In genomic region chr11:102216886-102217240, GRCm38 (mm10) we compare ENCODE assay signal across 7 mouse cellular contexts. TPM values are rescaled to one million over a fixed set of nuclear protein-coding genes. Genes with fewer than 3 reads are reported as not detected.
DNase-seq lines count a peak whose midpoint lies in the region; ATAC-seq and TF ChIP-seq lines count a peak whose summit lies in the region.

No protein-coding gene starts in this region.

- H3K4me1 ChIP-seq in kidney, postnatal 0 days (replicated peaks; ENCODE audit: insufficient read depth, low read length) = peaks cover 69% of the 10 kb centered on the region
- H3K4me1 ChIP-seq in kidney, adult 2 months (ENCODE audit: control insufficient read depth, insufficient read depth, low read length) = peaks cover 54% of the 10 kb centered on the region
- peaks cover 74% of the 10 kb centered on the region for H3K4me1 ChIP-seq in brown adipose tissue, adult 24 weeks (ENCODE audit: control insufficient read depth, insufficient read depth, insufficient read length, low read length)
- peaks cover 97% of the 10 kb centered on the region for H3K4me1 ChIP-seq in embryonic facial prominence, embryonic 15.5 days
- H3K4me1 ChIP-seq in liver, embryonic 13.5 days (replicated peaks) = peaks cover 91% of the 10 kb centered on the region

- ATAC-seq in kidney, postnatal 0 days (replicated peaks; ENCODE audit: low FRiP score, low read depth) = no peak
- ATAC-seq in embryonic facial prominence, embryonic 15.5 days (ENCODE audit: insufficient number of reproducible peaks, low FRiP score, low TSS enrichment, low read depth) = no peak
- ATAC-seq in liver, embryonic 13.5 days (ENCODE audit: low read depth) = no peak

- no peaks in the 10 kb centered on the region for H3K9me3 ChIP-seq in kidney, postnatal 0 days (replicated peaks; ENCODE audit: low read length)
- H3K9me3 ChIP-seq in embryonic facial prominence, embryonic 15.5 days (replicated peaks) = no peaks in the 10 kb centered on the region
- H3K9me3 ChIP-seq in liver, embryonic 13.5 days (replicated peaks) = no peaks in the 10 kb centered on the region

- H3K27me3 ChIP-seq in kidney, postnatal 0 days (ENCODE audit: insufficient read depth, low read length) = no peaks in the 10 kb centered on the region
- H3K27me3 ChIP-seq in kidney, adult 2 months (replicated peaks; ENCODE audit: control insufficient read depth, insufficient read depth, low read length) = no peaks in the 10 kb centered on the region
- H3K27me3 ChIP-seq in embryonic facial prominence, embryonic 15.5 days = no peaks in the 10 kb centered on the region
- no peaks in the 10 kb centered on the region; the same call in 1 of the 2 replicates for H3K27me3 ChIP-seq in liver, embryonic 13.5 days

- 0 out of 2 replicates have a peak overlapping the region, but pooled peaks have one; percentile 6 for H3K9ac ChIP-seq in kidney, postnatal 0 days (ENCODE audit: low read depth, low read length)
- H3K9ac ChIP-seq in embryonic facial prominence, embryonic 15.5 days = no peak overlapping the region
- no peak overlapping the region for H3K9ac ChIP-seq in liver, embryonic 13.5 days

- H3K4me3 ChIP-seq in kidney, postnatal 0 days (replicated peaks; ENCODE audit: low read depth, low read length) = no peak overlapping the region
- H3K4me3 ChIP-seq in kidney, adult 2 months (ENCODE audit: insufficient read depth, low read depth, low read length) = no peak overlapping the region
- H3K4me3 ChIP-seq in brown adipose tissue, adult 24 weeks (ENCODE audit: insufficient read depth, low read depth, low read length) = peak overlapping the region; percentile 51
- H3K4me3 ChIP-seq in embryonic facial prominence, embryonic 15.5 days (replicated peaks) = peak overlapping the region; percentile 49
- H3K4me3 ChIP-seq in liver, embryonic 13.5 days (replicated peaks) = peak overlapping the region; percentile 61; the same call in 1 of the 2 replicates

- TF ChIP-seq POLR2A in kidney, adult 2 months (IDR thresholded peaks at IDR 0.05; ENCODE audit: low read depth, low read length) = no peak

- peak overlapping the region; percentile 82; the same call in 1 of the 2 replicates for H3K27ac ChIP-seq in kidney, postnatal 0 days
- no peak overlapping the region for H3K27ac ChIP-seq in kidney, adult 2 months (ENCODE audit: insufficient read depth, low read depth, low read length)
- H3K27ac ChIP-seq in brown adipose tissue, adult 24 weeks (replicated peaks; ENCODE audit: low read depth, low read length) = peak overlapping the region; percentile 67
- H3K27ac ChIP-seq in embryonic facial prominence, embryonic 15.5 days (replicated peaks) = peak overlapping the region; percentile 88
- H3K27ac ChIP-seq in liver, embryonic 13.5 days = peak overlapping the region; percentile 54

- 0 out of 2 replicates have a peak, but pooled peaks cover 8% of the 10 kb centered on the region for H3K36me3 ChIP-seq in kidney, postnatal 0 days (ENCODE audit: insufficient read depth, low read length)
- H3K36me3 ChIP-seq in kidney, adult 2 months (ENCODE audit: control insufficient read depth, insufficient read depth, low read length) = no peaks in the 10 kb centered on the region
- peaks cover 9% of the 10 kb centered on the region; the same call in 1 of the 2 replicates for H3K36me3 ChIP-seq in embryonic facial prominence, embryonic 15.5 days
- H3K36me3 ChIP-seq in liver, embryonic 13.5 days = 0 out of 2 replicates have a peak, but pooled peaks cover 2% of the 10 kb centered on the region

- no peak for DNase-seq in kidney, postnatal 0 days (ENCODE audit: low spot score)
- DNase-seq in kidney, adult 2 months = no peak
- no peak for DNase-seq in liver, embryonic 13.5 days
- no peak for DNase-seq in right cerebral cortex, adult 18-20 months
- no peak for DNase-seq in adrenal gland, postnatal 25 days

- TF ChIP-seq CTCF in kidney, postnatal 0 days (IDR thresholded peaks at IDR 0.05; ENCODE audit: low read depth) = no peak
- TF ChIP-seq CTCF in kidney, adult 2 months (conservative IDR thresholded peaks at IDR 0.05; ENCODE audit: insufficient read depth, insufficient read length, low read depth, low read length) = no peak

- 55% methylated on average over 5 of the region's 5 CpGs for WGBS in kidney, postnatal 0 days
- WGBS in kidney, adult 2 months = 45% methylated on average over 5 of the region's 5 CpGs
- 43% methylated on average over 5 of the region's 5 CpGs for WGBS in embryonic facial prominence, embryonic 15.5 days
- WGBS in liver, embryonic 13.5 days (ENCODE audit: insufficient replicate concordance) = 55% methylated on average over 5 of the region's 5 CpGs

- peak overlapping the region; percentile 50; the same call in 1 of the 2 replicates for H3K4me2 ChIP-seq in kidney, postnatal 0 days (ENCODE audit: low read length)
- peak overlapping the region; percentile 86 for H3K4me2 ChIP-seq in embryonic facial prominence, embryonic 15.5 days (replicated peaks)
- H3K4me2 ChIP-seq in liver, embryonic 13.5 days = peak overlapping the region; percentile 85

RNA-seq across cellular contexts. Expression of gene Hdac5, which starts 13.1 kb away (rescaled TPM):
- polyA plus RNA-seq in kidney, postnatal 0 days (2015; fragmentation: Nextera tagmentation; extraction: Ambion mirVana) = 38.1 and 39.3 TPM in 2 replicates
- polyA plus RNA-seq in kidney, adult 2 months (2012; rRNA removed) = 69.2 TPM in 2 replicates
- 42.2 and 61.6 TPM in 2 replicates for polyA plus RNA-seq in brown adipose tissue, adult 24 weeks (2012; ENCODE audit: insufficient read depth, insufficient read length, missing spikeins)
- polyA plus RNA-seq in embryonic facial prominence, embryonic 15.5 days (2015; fragmentation: Nextera tagmentation; extraction: Ambion mirVana) = 105 and 106 TPM in 2 replicates
- polyA plus RNA-seq in liver, embryonic 13.5 days (2015; fragmentation: Nextera tagmentation; extraction: Ambion mirVana) = 12.8 and 12.9 TPM in 2 replicates
- total RNA-seq in adrenal gland, postnatal 25 days (2021) = 79.9 and 117 TPM in 2 replicates

RNA-seq across cellular contexts. Expression of gene G6pc3, which starts 27.4 kb away (rescaled TPM):
- 41.4 and 43.6 TPM in 2 replicates for polyA plus RNA-seq in kidney, postnatal 0 days (2015; fragmentation: Nextera tagmentation; extraction: Ambion mirVana)
- 127 and 138 TPM in 2 replicates for polyA plus RNA-seq in kidney, adult 2 months (2012; rRNA removed)
- polyA plus RNA-seq in brown adipose tissue, adult 24 weeks (2012; ENCODE audit: insufficient read depth, insufficient read length, missing spikeins) = 41.4 and 51.7 TPM in 2 replicates
- polyA plus RNA-seq in embryonic facial prominence, embryonic 15.5 days (2015; fragmentation: Nextera tagmentation; extraction: Ambion mirVana) = 29.8 and 31.7 TPM in 2 replicates
- 14.0 and 14.4 TPM in 2 replicates for polyA plus RNA-seq in liver, embryonic 13.5 days (2015; fragmentation: Nextera tagmentation; extraction: Ambion mirVana)
- 132 and 143 TPM in 2 replicates for total RNA-seq in adrenal gland, postnatal 25 days (2021)

RNA-seq across cellular contexts. Expression of gene Lsm12, which starts 31.8 kb away (rescaled TPM):
- polyA plus RNA-seq in kidney, postnatal 0 days (2015; fragmentation: Nextera tagmentation; extraction: Ambion mirVana) = 111 and 123 TPM in 2 replicates
- 33.0 and 39.6 TPM in 2 replicates for polyA plus RNA-seq in kidney, adult 2 months (2012; rRNA removed)
- polyA plus RNA-seq in brown adipose tissue, adult 24 weeks (2012; ENCODE audit: insufficient read depth, insufficient read length, missing spikeins) = 93.7 and 101 TPM in 2 replicates
- 113 and 128 TPM in 2 replicates for polyA plus RNA-seq in embryonic facial prominence, embryonic 15.5 days (2015; fragmentation: Nextera tagmentation; extraction: Ambion mirVana)
- 92.6 and 95.3 TPM in 2 replicates for polyA plus RNA-seq in liver, embryonic 13.5 days (2015; fragmentation: Nextera tagmentation; extraction: Ambion mirVana)
- total RNA-seq in adrenal gland, postnatal 25 days (2021) = 72.6 and 92.6 TPM in 2 replicates

RNA-seq across cellular contexts. Expression of gene BC030867, which starts 31.8 kb away (rescaled TPM):
- polyA plus RNA-seq in kidney, postnatal 0 days (2015; fragmentation: Nextera tagmentation; extraction: Ambion mirVana) = 6.3 and 9.2 TPM in 2 replicates
- 0.41 and 0.81 TPM in 2 replicates for polyA plus RNA-seq in kidney, adult 2 months (2012; rRNA removed)
- not detected in 2 replicates for polyA plus RNA-seq in brown adipose tissue, adult 24 weeks (2012; ENCODE audit: insufficient read depth, insufficient read length, missing spikeins)
- polyA plus RNA-seq in embryonic facial prominence, embryonic 15.5 days (2015; fragmentation: Nextera tagmentation; extraction: Ambion mirVana) = 13.6 and 16.0 TPM in 2 replicates
- polyA plus RNA-seq in liver, embryonic 13.5 days (2015; fragmentation: Nextera tagmentation; extraction: Ambion mirVana) = 14.6 and 16.4 TPM in 2 replicates
- 1.3 and 1.5 TPM in 2 replicates for total RNA-seq in adrenal gland, postnatal 25 days (2021)

RNA-seq across cellular contexts. Expression of gene Asb16, which starts 51.7 kb away (rescaled TPM):
- polyA plus RNA-seq in kidney, postnatal 0 days (2015; fragmentation: Nextera tagmentation; extraction: Ambion mirVana) = 0.09 TPM in 1 of 2 replicates, not detected in the other
- 0.10 and 0.70 TPM in 2 replicates for polyA plus RNA-seq in kidney, adult 2 months (2012; rRNA removed)
- 0.48 and 1.0 TPM in 2 replicates for polyA plus RNA-seq in brown adipose tissue, adult 24 weeks (2012; ENCODE audit: insufficient read depth, insufficient read length, missing spikeins)
- 0.12 and 0.26 TPM in 2 replicates for polyA plus RNA-seq in embryonic facial prominence, embryonic 15.5 days (2015; fragmentation: Nextera tagmentation; extraction: Ambion mirVana)
- 0.06 and 0.08 TPM in 2 replicates for polyA plus RNA-seq in liver, embryonic 13.5 days (2015; fragmentation: Nextera tagmentation; extraction: Ambion mirVana)
- 0.36 TPM in 1 of 2 replicates, not detected in the other for total RNA-seq in adrenal gland, postnatal 25 days (2021)

Comparison
In these comparisons a context has a peak if more than half of its experiments do, and no peak if none do; other contexts are left out.
1. H3K4me3 ChIP-seq: peak in brown adipose tissue, adult 24 weeks (single experiment), embryonic facial prominence, embryonic 15.5 days (single experiment) and liver, embryonic 13.5 days (single experiment); none in kidney, postnatal 0 days (single experiment) and kidney, adult 2 months (single experiment).
2. Peak in every context shown above with its lines, with median percentiles within 50 percentile points of each other: H3K4me2 ChIP-seq.